Comparison of ENCODE assay signal across 23 mouse cellular contexts in genomic region chr4:98095060-98095459, GRCm38 (mm10).
DNase-seq lines count a peak whose midpoint lies in the region; ATAC-seq and TF ChIP-seq lines count a peak whose summit lies in the region.
"Had no signal": no experiment of that assay in that cellular context is flagged by ENCODE, and none has a peak within 500 bp of the region (broad histone marks: within the 10 kb centered on the region; RNA-seq: fewer than 3 reads in every experiment).

No protein-coding gene starts in this region.

- peak; percentile 12; the same call in 1 of the 2 replicates for ATAC-seq in neural tube, embryonic 14.5 days (ENCODE audit: low read depth)
- ATAC-seq: activated CD4-positive, CD25-positive, alpha-beta regulatory T cell, adult 4 months; intestine, postnatal 0 days had no signal

- H3K4me2 ChIP-seq in neural tube, embryonic 14.5 days (ENCODE audit: low read depth, low read length): no peak overlapping the region
- H3K4me2 ChIP-seq: embryonic facial prominence, embryonic 12.5 days; embryonic facial prominence, embryonic 15.5 days had no signal

- H3K9me3 ChIP-seq in neural tube, embryonic 14.5 days (ENCODE audit: control insufficient read depth, low read length): no peaks in the 10 kb centered on the region
- H3K9me3 ChIP-seq: embryonic facial prominence, embryonic 12.5 days; embryonic facial prominence, embryonic 15.5 days; forebrain, embryonic 12.5 days; forebrain, embryonic 15.5 days; hindbrain, embryonic 12.5 days; hindbrain, embryonic 15.5 days had no signal

- peak; percentile 67 for DNase-seq in adrenal gland, adult 2 months
- no peak for DNase-seq in adrenal gland, postnatal 4 days (ENCODE audit: low spot score in 2 of 2)
- DNase-seq in gastrocnemius, adult 2 months: no peak
- no peak for DNase-seq in gastrocnemius, postnatal 4 days (ENCODE audit: low spot score in 2 of 2)
- DNase-seq in neural tube, embryonic 10.5 days (ENCODE audit: extremely low spot score, low spot score): no peak
- DNase-seq in left cerebral cortex, postnatal 10 days (ENCODE audit: extremely low spot score in 1 of 2, low spot score in 2 of 2): no peak
- no peak for DNase-seq in testis, postnatal 10 days (ENCODE audit: low spot score)
- DNase-seq: adrenal gland, postnatal 25 days; cerebellum, adult 11 months; cerebellum, adult 2 months; cerebellum, adult 9-11 months; cerebellum, postnatal 25 days; gastrocnemius, postnatal 10 days; gastrocnemius, postnatal 36 days had no signal

- no peaks in the 10 kb centered on the region for H3K36me3 ChIP-seq in neural tube, embryonic 14.5 days (ENCODE audit: control insufficient read depth, insufficient read depth, low read length)
- H3K36me3 ChIP-seq: embryonic facial prominence, embryonic 15.5 days; forebrain, embryonic 15.5 days; hindbrain, embryonic 12.5 days; hindbrain, embryonic 15.5 days had no signal

- H3K9ac ChIP-seq in neural tube, embryonic 14.5 days (replicated peaks; ENCODE audit: low read depth, low read length): no peak overlapping the region
- H3K9ac ChIP-seq: embryonic facial prominence, embryonic 12.5 days; embryonic facial prominence, embryonic 15.5 days; forebrain, embryonic 12.5 days; forebrain, embryonic 15.5 days; hindbrain, embryonic 12.5 days had no signal

- no peak for TF ChIP-seq CTCF in gastrocnemius, adult 2 months (IDR thresholded peaks at IDR 0.05)

- H3K4me1 ChIP-seq in neural tube, embryonic 14.5 days (ENCODE audit: control insufficient read depth, insufficient read depth, low read length): peaks cover 4% of the 10 kb centered on the region; the same call in 1 of the 2 replicates

- WGBS in neural tube, embryonic 14.5 days: 51% methylated on average over 2 of the region's 2 CpGs

- peak overlapping the region; percentile 87 for H3K27ac ChIP-seq in gastrocnemius, adult 2 months
- H3K27ac ChIP-seq in neural tube, embryonic 14.5 days (ENCODE audit: low read depth, low read length): no peak overlapping the region
- H3K27ac ChIP-seq: embryonic facial prominence, embryonic 12.5 days; embryonic facial prominence, embryonic 15.5 days; forebrain, embryonic 12.5 days; forebrain, embryonic 15.5 days; hindbrain, embryonic 12.5 days; hindbrain, embryonic 15.5 days had no signal

- intact Hi-C loops in gastrocnemius, adult 2 months (cut with DNase I): no loop called here
- intact Hi-C loops in left cerebral cortex, postnatal 10 days (cut with DNase I): no loop called here

- H3K4me3 ChIP-seq in gastrocnemius, adult 2 months: no peak overlapping the region
- no peak overlapping the region for H3K4me3 ChIP-seq in neural tube, embryonic 14.5 days (ENCODE audit: low read depth, low read length)
- H3K4me3 ChIP-seq: embryonic facial prominence, embryonic 12.5 days; embryonic facial prominence, embryonic 15.5 days; forebrain, embryonic 12.5 days; forebrain, embryonic 15.5 days had no signal

- no peaks in the 10 kb centered on the region for H3K27me3 ChIP-seq in neural tube, embryonic 14.5 days (ENCODE audit: control insufficient read depth, insufficient read depth, low read length)
- H3K27me3 ChIP-seq: embryonic facial prominence, embryonic 12.5 days; embryonic facial prominence, embryonic 15.5 days; forebrain, embryonic 12.5 days; forebrain, embryonic 15.5 days; hindbrain, embryonic 12.5 days; hindbrain, embryonic 15.5 days had no signal
